Mouse (Mus musculus): ENCODE measurements around the gene Ptprn2.

DNA sequence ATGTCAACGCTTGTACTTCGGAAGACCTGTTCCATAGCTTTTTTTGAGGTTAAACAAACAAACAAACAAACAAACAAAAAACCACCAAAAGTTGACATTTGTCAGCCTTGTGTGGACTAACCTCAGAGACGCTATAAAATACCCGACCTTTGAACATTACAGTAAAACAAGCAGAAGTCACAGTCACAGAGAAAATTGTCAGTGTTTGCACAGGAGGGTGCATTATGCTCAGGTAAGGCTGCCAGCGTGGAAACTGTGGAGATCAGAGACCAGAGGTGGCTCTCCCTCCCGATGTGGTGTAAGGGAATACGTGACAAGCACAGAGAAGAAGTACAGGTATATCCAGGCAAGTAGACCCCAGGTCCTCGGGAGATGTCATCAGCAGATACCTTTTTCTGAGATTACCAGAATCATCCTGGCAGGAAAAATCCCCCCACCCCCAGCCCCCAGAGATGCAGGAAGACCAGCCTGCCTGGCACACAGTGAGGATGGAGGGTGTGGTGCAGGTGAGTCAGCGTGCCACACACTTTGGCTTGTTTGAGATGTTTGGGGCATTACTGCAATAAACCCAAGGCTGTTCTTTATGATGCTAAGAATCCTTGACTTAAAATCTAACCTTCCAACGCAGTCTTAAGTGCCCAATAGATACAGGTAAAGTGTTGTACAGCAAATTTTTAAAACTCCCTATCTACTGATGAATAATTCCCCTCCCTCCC lies 136.0 kb downstream of the Ptprn2 start:
- no peak for TF ChIP-seq CTCF (IDR thresholded peaks at IDR 0.05; ENCODE audit: borderline replicate concordance, control insufficient read depth, extremely low read depth, insufficient read depth, low read length, poor library complexity)
- TF ChIP-seq POLR2A (IDR thresholded peaks at IDR 0.05; ENCODE audit: control insufficient read depth, extremely low read depth, insufficient read depth, low read length, poor library complexity): no peak
